Mouse (Mus musculus) G1E (cell line): Measurements from ENCODE around the gene Tnr.

ENCODE experiments used
- CTCF ChIP-seq: IDR thresholded peaks from 2 replicates; pipeline ENCODE4 v1.5.1; 2012; ENCODE audit warnings: low read depth, low read length, inconsistent platforms, mixed read lengths
- TAL1 ChIP-seq: conservative IDR thresholded peaks from 2 replicates; pipeline ENCODE4 v1.6.1; 2012; ENCODE audit warnings: low read depth, low read length, inconsistent platforms, mixed read lengths

- TF ChIP-seq CTCF (no peak), TAL1 (no peak)
Observed at GRCm38 (mm10) chr1:159840337-159840736, 316.8 kb downstream of the Tnr start.
